Mouse (Mus musculus) urinary bladder, postnatal 25 days (tissue): ENCODE results near the gene Ikzf1.

Experiments
- DNase-seq: peaks from one replicate; pipeline ENCODE4 v3.0.0; 2022; ENCODE audit warnings: low spot score

Gene Ikzf1

DNA sequence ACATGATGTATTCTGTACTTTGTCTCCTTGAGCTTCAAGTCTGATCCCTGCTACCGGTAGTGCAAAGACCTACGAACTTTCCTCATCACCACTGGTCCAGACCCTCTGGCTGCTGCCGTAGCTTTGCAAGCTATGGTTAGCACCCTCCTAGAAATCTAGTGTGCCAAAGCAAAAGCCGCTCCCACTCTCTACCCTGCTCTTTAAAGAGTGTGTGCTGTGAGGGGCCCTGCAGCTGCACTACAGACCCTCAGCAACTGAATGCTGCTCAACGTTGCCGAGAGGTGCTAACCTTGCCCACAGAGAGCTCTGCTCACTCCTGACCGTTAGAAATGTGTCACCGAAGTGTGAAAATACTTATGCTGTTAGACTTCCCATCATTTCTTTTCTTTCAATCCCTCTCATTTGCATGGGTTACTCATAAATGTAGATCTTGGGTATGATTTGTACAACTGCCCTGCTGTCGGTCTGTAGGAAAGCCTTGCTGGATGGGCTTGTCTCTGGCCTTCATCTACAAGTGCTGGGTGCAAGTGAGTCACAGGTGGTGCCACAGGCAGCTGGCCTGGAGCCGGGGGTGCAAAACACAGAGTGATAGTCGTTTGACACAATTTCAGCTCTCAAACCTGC lies 40.6 kb downstream of the Ikzf1 start:
- no peak for DNase-seq

DNA sequence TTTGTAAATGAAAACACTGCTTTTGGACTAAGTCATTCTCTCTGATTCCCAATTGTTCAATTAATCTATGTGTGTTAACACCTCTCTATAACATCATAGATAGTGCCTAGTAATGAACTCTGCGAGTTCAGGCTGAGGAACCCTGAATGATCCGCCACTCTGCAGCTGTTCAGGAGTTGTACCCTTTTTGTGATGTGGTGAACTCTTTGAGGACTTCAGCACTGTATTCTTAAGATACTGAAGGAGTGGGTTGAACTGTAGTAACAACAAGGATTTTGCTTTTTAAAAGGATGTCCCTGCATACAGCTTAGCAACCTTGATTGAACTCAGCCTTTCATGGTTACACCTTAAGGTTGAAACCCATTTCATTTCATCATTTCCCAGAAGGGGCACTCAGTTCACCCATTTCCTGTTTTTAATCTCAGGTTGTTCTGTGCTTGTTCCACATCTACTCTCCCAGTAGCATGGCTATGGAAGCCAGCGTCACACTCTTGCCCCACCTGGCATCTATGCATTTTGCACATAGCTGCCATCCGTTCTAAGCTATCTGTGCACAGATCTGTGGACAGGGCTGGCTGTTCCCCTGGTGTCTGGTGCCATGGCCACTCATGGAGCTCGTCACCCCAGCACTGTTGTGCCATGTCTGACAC lies 41.2 kb downstream of the Ikzf1 start:
- DNase-seq: no peak

DNA sequence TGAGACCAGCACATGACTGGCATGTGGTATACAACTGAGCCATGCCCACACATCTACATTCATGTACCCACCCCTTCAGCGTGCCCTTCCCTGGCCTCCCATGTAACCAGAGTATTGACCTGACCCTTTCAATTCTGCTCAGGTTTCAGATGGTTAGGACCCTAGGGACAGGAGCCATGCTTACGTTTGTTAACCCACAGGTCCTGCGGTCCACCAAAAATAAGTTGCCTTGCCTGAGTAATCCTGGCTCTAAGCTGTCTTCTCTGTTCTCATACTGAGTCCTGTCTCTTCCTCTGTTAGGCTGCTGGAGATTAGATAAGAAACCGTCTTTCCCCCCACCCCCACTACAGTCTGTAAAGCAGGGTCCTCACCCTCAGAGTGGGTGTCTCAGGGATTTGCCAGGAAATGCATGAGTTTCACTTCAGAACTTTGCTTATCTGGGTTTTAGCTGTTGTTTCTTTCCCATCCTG lies 42.0 kb downstream of the Ikzf1 start:
- DNase-seq: no peak

DNA sequence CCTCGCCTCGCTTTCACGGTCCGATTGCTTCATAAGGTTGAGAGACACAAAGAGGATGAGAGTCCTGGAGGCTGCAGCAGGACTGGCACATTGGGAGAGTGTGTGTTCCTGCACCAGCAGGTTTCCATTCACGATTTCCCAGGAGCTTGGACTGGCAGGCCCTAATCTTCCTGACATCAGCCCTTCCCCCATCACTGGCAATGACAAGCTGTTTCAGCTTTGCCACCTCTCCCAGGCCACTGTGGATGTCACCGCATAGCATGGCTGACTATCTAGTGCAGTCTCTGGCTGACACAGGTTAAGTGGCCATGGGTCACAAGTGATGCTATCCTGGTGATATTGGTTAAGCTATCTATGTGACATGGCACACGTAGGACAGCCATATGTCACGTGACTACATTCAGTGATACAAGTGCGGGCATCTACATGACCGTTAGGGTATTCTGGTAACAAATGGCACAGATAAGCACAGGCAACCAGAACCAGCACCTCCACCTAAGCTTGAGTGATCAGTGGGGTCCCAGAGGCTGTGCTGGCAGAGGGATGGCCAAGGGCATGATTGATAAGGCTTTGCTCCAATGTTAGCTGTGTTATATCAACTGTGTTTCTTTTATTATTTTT lies 43.2 kb downstream of the Ikzf1 start:
- no peak for DNase-seq

DNA sequence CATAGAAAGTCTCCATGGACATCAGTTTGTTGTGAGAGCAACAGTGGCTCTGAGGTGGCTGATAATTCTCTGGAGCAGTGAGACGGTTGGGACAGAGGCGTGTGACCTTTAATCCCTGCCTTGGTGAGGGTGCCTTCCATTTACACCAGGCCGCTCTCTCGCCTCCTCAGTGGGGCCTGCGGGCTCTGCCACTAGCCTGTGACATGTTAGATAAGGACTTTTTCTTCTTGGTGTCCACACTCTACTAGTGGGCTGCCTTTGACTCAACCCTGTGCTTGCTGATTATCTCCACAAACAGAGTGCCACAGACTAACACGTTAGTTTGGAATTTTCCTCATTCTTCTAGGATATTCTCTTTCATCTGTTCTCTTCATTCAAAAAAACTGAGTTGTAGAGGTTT lies 44.4 kb downstream of the Ikzf1 start:
- DNase-seq: no peak

DNA sequence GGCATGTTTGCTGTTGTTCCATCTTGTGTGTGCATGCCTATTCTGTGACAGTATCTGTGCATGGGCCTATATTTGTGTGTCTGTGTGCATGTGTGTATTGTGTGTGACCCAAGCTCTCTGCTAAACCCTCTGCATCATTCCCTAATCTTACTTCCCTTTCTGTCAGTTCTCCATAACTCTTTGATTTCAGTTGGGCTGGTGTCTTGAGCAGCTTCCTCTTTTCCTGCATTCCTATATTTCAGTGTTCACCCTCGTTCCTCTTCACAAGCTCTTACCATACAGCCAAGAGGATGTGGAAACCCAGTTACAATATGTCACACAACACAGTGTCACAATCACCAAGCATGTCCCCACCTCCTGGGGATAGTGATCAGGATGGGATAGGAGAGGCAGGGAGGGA lies 45.3 kb downstream of the Ikzf1 start:
- no peak for DNase-seq

DNA sequence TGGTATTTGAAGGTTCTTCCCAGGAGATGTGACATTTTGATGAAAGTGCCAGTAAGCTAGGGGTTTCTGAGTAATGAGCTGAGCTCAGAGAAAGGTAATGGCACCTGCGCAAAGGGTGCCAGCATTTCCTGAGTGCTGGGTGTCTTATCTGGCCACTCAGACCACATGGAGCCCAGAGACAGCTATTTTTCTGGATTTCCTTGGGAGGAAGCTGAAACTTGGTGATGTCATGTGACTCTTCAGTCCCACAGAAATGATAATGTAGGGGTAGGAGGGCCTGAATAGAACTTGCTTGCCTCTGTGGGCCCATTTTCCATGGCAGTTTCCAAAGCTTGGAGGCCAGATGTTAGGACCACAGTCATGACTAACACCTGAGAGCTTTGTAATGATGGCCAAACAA lies 46.9 kb downstream of the Ikzf1 start:
- no peak for DNase-seq

DNA sequence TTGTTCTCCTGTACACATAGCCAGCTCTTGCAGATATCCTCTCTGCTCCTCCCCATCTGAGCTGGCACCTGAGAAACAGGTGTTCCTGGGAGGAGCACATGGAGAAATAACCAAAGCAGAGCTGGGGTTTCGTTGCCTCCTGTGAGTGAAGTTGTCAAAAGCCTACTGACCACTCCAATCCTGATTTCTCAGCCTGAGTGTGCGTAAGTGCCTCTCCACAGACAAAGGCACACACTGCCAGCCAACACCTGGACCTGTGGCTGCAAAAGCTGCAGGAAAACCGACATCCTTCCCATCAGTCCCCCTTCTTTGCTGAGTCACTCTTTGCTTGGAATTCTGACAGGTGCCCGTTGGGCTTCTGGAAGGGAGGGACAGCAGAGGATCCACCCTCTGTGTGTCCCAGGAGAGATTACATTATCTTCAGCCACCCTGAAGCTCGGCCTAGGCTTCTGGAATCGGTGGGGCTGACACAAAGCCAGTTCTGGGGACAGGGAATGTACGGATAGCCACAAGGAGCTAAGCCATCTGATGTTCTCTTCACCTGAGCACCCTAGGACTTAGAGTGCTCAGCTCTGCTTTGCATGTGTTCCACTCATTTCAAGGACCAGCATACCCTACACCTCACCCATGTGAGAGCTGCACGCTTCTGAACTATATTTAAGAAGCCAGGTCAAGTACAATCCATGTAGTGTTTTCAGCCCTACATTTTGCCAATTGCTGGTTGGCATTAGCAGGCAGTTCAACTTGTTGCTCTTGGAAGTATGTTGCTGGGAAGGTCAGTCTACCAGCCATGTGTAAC lies 48.4 kb downstream of the Ikzf1 start:
- no peak for DNase-seq

DNA sequence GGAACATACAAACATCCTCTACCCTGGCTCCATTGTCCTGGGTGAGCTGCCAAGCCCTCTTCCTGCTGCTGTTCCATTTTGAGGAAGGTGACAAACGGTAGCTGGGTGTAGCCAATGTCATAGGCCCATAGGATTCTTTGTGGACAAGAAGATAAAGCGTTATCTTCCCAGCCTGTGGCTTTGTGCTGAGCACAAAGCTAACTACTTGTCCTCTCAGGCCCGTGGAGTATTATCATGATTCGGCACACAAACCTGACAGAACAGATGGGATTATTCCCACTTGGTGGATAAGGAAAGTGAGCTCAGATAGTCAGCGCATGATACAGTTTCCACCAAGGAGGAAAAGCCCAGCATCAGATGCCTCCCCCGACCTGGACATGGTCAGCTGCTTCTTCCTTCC lies 50.4 kb downstream of the Ikzf1 start:
- no peak for DNase-seq

DNA sequence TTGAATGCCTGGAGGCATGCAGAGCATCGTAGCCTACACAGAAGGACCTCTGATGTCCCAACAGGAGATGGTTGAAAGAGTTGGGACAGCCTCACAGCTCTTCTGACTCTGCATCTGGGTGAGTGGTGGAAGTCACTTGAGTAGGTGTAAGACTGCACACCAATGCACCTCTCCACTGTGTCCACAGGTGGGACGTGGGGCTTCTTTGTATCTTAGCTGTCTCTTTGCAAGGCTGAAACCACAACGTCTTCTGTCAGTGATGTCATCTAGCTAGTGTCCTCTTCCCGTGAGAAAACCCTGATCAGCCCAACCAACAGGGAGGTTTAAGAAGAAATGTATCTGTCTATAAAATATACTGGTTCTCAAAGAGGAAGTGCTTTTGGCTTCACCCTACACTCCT lies 52.1 kb downstream of the Ikzf1 start:
- DNase-seq: no peak

DNA sequence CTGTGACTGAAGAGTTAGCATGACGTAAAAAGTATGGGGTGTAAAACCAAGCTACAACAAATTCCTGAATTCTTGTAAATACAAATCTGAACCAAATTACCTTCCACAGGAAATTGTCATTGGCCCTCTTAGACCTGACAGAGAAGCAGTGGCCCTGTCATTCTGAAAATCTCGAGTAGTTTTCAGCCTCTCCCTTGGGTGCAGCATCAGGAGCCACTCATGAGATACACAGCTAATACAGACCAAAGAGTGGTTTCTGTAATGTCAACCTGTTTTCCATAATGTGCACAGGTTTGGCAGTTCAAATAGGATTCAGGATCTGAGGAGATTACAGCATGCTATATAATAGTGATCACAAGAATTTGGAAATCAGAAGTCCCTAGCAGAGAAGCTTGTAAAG lies 52.8 kb downstream of the Ikzf1 start:
- DNase-seq: no peak

DNA sequence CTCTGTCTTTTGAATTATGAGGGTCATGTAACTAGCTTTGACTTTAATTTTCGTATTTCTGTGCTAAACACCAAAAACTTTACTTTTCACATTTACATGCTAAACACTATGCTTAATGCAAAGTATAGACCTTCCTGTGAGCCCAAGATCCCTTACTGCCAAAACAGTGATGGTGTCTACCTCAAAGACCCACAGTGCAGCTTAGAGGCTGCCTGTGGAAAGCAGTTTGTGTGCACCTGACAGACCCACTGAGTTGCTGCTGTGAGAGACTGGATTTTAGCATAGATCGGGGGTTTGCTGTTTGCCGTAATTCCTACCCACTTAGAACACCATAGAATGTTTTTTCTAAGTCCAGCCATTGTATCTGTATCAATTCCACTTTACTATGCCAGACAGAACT lies 54.3 kb downstream of the Ikzf1 start:
- DNase-seq: no peak

DNA sequence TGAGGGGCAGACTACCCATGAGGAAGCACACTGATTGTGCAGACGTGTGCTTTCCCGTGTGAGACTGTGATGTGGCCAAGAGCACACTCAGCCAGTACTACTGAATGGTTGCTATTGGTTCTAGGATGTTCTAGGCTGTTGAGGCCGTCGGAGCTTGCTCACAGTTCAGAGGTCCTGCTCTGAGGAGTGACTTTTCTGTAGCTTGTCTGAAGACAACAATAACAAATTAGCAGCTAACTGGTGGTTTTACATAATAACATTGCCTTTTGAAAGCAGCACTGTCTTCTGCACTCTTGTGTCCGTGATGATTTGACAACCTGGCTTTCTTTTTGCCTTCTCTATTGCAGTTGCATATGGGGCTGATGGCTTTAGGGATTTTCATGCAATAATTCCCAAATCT lies 55.8 kb downstream of the Ikzf1 start:
- DNase-seq: no peak

DNA sequence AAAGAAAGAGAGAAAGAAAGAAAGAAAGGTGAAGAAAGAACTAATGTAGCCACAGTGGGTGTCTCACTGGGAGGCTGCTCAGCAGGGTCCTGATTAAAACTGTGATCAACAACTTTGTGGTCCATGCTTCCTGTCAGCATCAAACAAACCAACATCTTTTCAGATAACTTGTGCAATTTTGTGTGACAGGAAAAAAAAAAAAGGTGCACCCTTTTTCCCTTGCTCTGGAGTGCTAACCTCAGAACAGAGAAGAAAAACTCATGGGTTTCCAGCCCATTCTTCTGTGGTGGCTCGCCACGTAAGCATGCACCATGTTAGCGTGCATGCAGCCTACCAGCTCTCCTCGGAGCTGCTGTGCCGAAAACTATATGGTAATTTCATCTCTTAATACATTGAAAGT lies 56.8 kb downstream of the Ikzf1 start:
- DNase-seq: no peak

DNA sequence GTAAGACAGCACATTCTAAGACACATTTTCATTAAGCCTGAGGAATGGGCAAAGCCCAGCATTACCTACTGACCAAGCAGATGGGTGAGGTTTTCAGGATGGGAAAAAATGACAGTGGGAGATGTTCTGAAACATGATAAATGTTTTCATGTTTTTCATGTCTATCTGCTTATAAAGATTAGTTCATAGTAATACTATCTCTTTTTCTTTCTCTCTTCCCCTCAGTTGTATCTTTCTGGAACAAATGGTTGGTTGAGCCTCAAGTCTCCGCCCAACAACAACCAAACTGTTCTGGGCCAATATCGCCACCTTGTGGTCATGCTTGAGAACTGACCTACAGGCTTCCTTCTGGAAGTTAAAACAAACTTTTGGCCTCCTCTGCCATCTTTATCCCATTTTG lies 57.8 kb downstream of the Ikzf1 start:
- DNase-seq: peak; percentile 8

DNA sequence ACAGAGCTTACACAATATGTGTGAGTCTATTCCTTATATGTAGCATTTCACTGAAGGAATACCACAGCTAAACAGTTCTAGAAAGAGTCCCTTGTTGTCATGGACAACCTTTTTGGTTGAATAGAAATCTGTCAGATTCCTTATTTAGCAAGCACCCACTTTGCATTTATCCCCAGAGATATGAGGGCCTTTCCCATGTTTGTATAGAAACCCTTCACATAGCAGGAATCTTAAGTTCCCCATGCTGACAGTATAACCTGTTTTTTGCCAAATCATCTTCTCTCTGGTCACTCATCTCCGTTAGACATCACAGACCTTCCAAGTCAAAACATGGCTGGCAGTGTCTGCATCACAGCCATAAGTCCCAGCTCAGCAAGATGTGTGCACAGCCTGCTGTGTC lies 59.4 kb downstream of the Ikzf1 start:
- DNase-seq: no peak

DNA sequence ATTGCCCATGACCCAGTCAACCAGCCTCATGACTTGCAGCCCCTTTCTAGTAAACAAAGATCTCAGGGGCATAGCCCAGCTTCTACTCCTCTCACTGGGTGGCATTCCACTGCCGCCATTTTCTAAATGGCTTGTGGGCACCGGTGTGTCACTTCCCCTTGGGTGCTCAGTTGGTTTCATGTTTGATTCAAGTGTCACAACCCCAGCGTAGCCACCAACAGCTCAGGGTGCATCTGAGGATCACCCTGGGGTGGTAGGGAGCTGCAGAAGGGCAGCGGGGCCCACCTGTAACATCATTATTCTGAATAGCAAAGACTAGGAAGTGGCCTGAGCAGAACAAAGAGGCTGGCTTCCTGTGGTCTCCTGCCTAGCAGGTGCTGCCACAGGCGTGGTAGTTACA lies 66.3 kb downstream of the Ikzf1 start:
- DNase-seq: no peak

DNA sequence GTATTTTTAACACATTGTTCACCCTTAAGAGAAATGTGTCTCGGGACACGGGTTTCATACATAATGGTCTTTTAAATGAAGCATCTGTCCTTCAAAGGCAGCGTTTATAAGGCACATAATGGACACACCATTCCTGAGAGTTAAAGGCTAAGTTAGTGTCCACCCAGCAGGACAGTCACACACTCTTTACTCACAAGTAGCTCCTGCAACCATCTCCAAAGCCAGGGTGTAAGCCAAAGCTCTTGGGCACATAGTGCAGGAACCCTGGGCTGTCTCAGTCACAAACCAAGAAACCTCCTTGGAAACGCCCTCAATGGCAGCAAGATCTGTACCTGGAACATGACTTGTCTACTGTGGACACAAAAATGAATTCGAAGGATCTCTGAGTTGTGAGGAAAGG lies 68.1 kb downstream of the Ikzf1 start:
- DNase-seq: no peak

DNA sequence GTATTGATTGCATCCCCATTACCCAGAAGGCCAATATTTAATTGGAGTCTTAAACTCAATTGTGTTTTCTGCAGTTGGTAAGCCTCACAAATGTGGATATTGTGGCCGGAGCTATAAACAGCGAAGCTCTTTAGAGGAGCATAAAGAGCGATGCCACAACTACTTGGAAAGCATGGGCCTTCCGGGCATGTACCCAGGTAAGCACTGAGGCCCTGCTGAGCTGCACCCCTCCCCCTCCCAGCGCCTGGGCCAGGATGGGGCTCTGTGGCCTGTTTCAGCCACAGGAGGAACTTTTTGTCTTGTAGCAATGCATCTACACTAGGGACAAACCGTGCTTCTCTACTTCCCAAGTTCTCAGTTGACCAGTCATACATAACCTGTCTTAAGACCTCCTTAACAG lies 73.3 kb downstream of the Ikzf1 start:
- DNase-seq: no peak

DNA sequence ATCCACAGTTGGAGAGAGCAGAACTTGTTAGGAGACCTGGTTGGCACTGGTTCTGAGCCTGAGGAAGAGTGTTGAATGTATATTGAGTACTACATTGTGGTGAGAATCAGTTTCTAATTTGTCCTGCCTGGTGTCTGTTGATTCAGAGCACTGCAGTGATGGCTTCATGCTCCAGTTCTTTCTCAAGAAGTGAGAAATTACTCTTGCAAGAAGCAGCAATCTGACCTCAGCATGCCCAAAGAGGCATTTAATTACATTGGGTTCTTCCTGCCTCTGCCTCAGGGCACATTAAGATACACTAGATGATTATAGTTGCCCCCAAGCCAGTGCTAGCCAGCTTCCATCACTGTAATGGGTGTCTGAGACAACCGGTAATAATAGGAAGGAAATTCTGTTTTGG lies 74.1 kb downstream of the Ikzf1 start:
- no peak for DNase-seq

DNA sequence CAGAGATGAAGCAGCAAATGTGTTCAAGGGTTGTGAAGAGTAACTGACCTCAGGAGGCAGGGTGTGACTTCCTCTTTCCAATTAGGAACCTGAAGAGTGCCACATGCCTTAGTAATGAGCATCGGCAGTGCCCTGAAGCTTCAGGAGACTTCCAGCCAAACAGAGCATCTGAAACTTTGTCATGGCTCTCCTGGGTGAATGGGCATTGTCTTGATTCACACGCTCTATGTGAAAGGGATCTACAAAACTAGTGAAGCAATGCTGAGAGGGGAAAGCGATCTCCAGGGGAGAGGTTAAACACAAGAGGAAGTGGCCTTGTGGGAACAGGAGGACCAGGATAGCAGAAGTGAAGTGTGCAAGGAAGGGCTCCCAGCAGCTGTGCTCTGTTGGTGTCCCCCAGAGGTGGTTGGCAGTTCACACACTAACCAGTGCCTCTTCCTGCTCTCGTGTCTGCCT lies 78.4 kb downstream of the Ikzf1 start:
- DNase-seq: no peak

DNA sequence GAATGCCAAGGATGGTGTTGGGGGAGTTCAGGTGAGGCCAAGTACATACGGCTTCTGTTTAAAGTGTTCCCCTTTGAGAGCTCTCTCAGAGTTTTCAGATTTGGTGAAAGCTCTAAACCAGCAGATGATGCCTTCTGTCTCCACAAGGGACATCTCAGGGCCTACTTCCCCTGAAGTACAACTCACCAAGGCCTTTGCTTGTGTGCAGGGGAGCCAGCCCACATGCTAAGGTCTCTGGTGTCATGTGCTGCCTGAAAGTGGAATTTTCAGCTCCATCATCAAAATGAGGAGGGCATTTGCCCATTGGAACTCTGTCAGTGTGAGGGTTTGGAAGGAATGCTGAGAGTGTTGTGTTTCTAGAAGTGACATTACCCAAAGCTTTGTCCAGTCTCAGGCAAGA lies 80.6 kb downstream of the Ikzf1 start:
- DNase-seq: no peak

DNA sequence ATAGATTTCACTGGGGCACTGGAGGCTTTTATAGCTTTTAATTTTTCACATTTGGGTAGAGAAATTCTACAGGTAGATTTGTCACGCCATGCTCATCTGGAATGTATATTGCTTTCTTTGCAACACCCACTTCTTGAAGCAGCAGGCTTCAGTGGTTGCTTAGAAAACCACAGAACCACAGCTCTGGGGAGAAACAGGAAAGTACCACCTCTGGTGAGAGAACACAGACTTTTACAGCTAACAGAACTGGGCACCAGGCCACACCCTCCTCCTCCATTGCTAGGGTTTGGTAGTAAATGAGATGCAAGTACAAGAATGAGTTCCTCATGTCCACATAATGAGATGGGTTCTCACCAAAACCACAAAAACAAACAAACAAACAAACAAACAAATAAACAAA lies 81.3 kb downstream of the Ikzf1 start:
- no peak for DNase-seq
